Mouse (Mus musculus) cortical plate, adult 2 months (tissue): Measurements from ENCODE around the gene Polr2b.

Experiments used
- CTCF ChIP-seq: fragments of 200-500 bp; IDR thresholded peaks from 2 replicates; pipeline ENCODE4 v1.5.1; 2011; ENCODE audit warnings: mild to moderate bottlenecking, control low read depth, low read length; ENCODE audit not compliant: insufficient read depth; ENCODE audit errors: extremely low read depth
- POLR2A ChIP-seq: fragments of 200-500 bp; IDR thresholded peaks from 2 replicates; pipeline ENCODE4 v1.6.1; 2011; ENCODE audit warnings: mild to moderate bottlenecking, low read length, control low read depth; ENCODE audit not compliant: insufficient read depth; ENCODE audit errors: extremely low read depth

GRCm38 (mm10) chr5:77261137-77261536, 48.8 kb upstream of the Polr2b start:
- no peak for TF ChIP-seq POLR2A
- no peak for TF ChIP-seq CTCF
